Mouse (Mus musculus) cerebellum, postnatal 10 days (tissue): Measurements from ENCODE around the gene BC025920.

Source experiments
- DNase-seq, 2 experiments: peaks; one replicate each; pipeline ENCODE4 v3.0.0; 2021; ENCODE audit warnings: mixed read lengths in 2 of 2

Gene BC025920

GRCm38 (mm10) chr10:81642648-81643448, 36.8 kb downstream of the BC025920 start:
- DNase-seq, result no peak

- peak; percentile 98 to 99 for DNase-seq
Measured at GRCm38 (mm10) chr10:81643449-81644055, 37.5 kb downstream of the BC025920 start.

DNA sequence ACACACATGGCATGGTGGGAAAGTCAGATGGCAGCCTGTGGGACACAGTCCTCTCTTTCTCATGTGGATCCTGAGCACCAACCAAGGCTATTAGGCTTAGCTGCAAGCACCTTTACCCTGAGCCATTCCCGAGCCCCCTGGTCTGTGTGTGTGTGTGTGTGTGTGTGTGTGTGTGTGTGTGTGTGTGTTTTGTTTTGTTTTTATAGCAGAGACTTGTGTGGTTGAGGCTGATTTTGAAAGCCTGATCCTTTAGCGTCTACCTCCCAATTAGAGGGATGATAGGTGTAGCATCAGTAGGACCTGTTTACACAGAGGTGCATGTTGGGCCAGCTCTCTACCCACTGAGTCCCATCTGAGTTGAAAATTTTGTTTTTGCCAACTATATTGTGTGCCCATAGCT, 38.1 kb downstream of the BC025920 start:
- DNase-seq, result no peak

- DNase-seq, result peak in 1 of 2 experiments; percentile 15
Measured at GRCm38 (mm10) chr10:81644716-81645115, 38.6 kb downstream of the BC025920 start.

- DNase-seq, result peak in 1 of 2 experiments; percentile 1
Measured at GRCm38 (mm10) chr10:81645391-81645790, 39.3 kb downstream of the BC025920 start.

DNA sequence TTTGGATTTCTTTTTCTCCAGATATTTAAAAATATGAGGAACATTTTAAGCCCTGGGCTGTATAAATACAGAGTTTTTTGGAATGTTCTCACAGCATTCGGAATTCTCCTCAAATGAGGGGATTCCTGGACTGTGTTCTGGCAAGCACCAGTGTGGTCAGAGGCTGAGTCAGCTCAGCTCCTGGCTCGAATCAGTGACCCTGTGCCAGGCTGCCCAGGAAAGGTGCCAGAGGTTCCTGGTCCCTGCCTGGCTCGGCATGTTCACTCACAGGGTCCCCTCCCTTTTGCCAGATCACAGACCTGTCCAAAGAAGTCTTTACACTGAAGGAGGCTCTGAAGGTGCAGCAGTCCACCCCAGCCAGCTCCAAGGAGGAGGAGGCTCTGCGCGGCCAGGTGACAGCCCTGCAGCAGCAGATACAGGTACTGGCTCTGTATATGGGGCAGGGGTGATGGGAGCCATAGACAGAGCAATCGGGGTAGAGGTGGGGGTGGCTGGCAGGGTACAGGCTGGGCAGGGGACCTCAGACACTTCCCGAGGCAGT, 40.0 kb downstream of the BC025920 start:
- peak; percentile 55 to 64 for DNase-seq

GRCm38 (mm10) chr10:81648803-81649775, 43.0 kb downstream of the BC025920 start, which contains the start of gene Gm10778:
Gm10778 (plus strand) TSS chr10:81649059.
- DNase-seq, result peak; percentile 93 to 94

GRCm38 (mm10) chr10:81655178-81655577, 49.1 kb downstream of the BC025920 start:
- peak in 1 of 2 experiments; percentile 6 for DNase-seq

DNA sequence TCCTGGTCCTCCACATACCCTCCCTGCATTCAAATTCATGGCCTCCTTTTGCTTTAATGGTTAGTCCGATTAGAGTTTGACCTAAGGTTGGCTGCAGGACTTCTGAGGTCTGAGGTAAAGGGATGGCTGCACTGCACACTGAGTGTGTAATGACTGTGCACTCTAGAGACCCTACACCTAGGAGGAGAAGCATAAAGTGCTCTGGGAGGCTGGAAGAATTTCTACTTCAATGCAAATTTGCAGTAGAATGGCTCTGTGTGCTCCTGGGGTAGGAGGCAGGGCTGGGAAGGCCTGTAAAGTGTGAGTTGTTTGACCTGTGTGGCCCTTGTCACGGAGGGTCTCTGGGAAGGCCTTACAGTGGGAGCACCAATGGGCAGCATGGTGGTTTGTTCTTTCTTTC, 50.1 kb downstream of the BC025920 start:
- peak in 1 of 2 experiments; percentile 0 for DNase-seq
